Mouse (Mus musculus): ENCODE measurements at regions not wholly inside any gene's neighbourhood (a gene's known extent, or its start where the extent isn't known, plus 50 kb on each side); places are given as distances from the start of the nearest gene placed in this dataset.

GRCm38 (mm10) chr13:78643023-78643422, 443.5 kb upstream of the Nr2f1 start:
- no peak for TF ChIP-seq GATA1 (IDR thresholded peaks at IDR 0.05; ENCODE audit: borderline replicate concordance, low read length)
- no peak for TF ChIP-seq FLI1 (IDR thresholded peaks at IDR 0.05; ENCODE audit: low read length)

Data from megakaryocyte, embryonic 14.5 days (primary cell).